Mouse (Mus musculus): Measurements from ENCODE around the gene Chrnb1.

- TF ChIP-seq CTCF (IDR thresholded peaks at IDR 0.05; ENCODE audit: low read depth), result no peak
- TF ChIP-seq EP300 (IDR thresholded peaks at IDR 0.05; ENCODE audit: low read depth), result no peak
These were observed 5.7 kb upstream of the Chrnb1 start, which contains the start of gene Fgf11 for GRCm38 (mm10) chr11:69801379-69801977.

Measured in heart, postnatal 0 days (tissue).